Mouse (Mus musculus): ENCODE data around the gene Eif3k. TPM values are rescaled to one million over a fixed set of nuclear protein-coding genes. Genes with fewer than 3 reads are reported as not detected.

Gene Eif3k
- 379 and 426 TPM in 2 replicates for polyA plus RNA-seq (2012; rRNA removed)

- TF ChIP-seq POLR2A (IDR thresholded peaks at IDR 0.05; ENCODE audit: control insufficient read depth, low read depth, low read length) = peak; percentile 88; the same call in 1 of the 2 replicates
- TF ChIP-seq CTCF (IDR thresholded peaks at IDR 0.05; ENCODE audit: control insufficient read depth, insufficient read depth, insufficient replicate concordance, low read depth, low read length) = peak; percentile 15; the same call in 1 of the 2 replicates
- no peaks in the 10 kb centered on the region; the same call in none of the 2 replicates for H3K36me3 ChIP-seq (ENCODE audit: control insufficient read depth, insufficient read depth, low read length)
These were observed at the start of gene Eif3k, which contains the start of gene Map4k1 for GRCm38 (mm10) chr7:28981651-28982273. TSS of gene Eif3k (minus strand) at chr7:28981864. TSS of gene Map4k1 (plus strand) at chr7:28982050.

GRCm38 (mm10) chr7:29029690-29030656, 48.3 kb upstream of the Eif3k start:
- no peaks in the 10 kb centered on the region for H3K36me3 ChIP-seq (ENCODE audit: control insufficient read depth, insufficient read depth, low read length)
- TF ChIP-seq POLR2A (IDR thresholded peaks at IDR 0.05; ENCODE audit: control insufficient read depth, low read depth, low read length) (no peak), CTCF (IDR thresholded peaks at IDR 0.05; ENCODE audit: control insufficient read depth, insufficient read depth, insufficient replicate concordance, low read depth, low read length) (no peak)
- no peaks in the 10 kb centered on the region for H3K27me3 ChIP-seq (ENCODE audit: control insufficient read depth, insufficient read depth, low read length)
- no peaks in the 10 kb centered on the region for H3K4me1 ChIP-seq (ENCODE audit: control insufficient read depth, insufficient read depth, low read length)
- no peak overlapping the region for H3K27ac ChIP-seq (ENCODE audit: control insufficient read depth, insufficient read depth, low read depth, low read length)
- H3K4me3 ChIP-seq (ENCODE audit: control insufficient read depth, low read depth, low read length) = no peak overlapping the region

More at GRCm38 (mm10) chr7:28981651-28982273, at the start of gene Eif3k, which contains the start of gene Map4k1:
- Histone ChIP-seq H3K4me3 (ENCODE audit: control insufficient read depth, low read depth, low read length) (peak within 1 kb of the TSS; percentile 93), H3K4me1 (ENCODE audit: control insufficient read depth, insufficient read depth, low read length) (peaks cover 24% of the 10 kb centered on the region), H3K27me3 (ENCODE audit: control insufficient read depth, insufficient read depth, low read length) (no peaks in the 10 kb centered on the region), H3K27ac (ENCODE audit: control insufficient read depth, insufficient read depth, low read depth, low read length) (peak within 1 kb of the TSS; percentile 94)

GRCm38 (mm10) chr7:29028761-29029160, 47.1 kb upstream of the Eif3k start:
- Histone ChIP-seq H3K27ac (ENCODE audit: control insufficient read depth, insufficient read depth, low read depth, low read length) (no peak overlapping the region), H3K27me3 (ENCODE audit: control insufficient read depth, insufficient read depth, low read length) (no peaks in the 10 kb centered on the region), H3K4me3 (ENCODE audit: control insufficient read depth, low read depth, low read length) (no peak overlapping the region), H3K4me1 (ENCODE audit: control insufficient read depth, insufficient read depth, low read length) (peaks cover 4% of the 10 kb centered on the region), H3K36me3 (ENCODE audit: control insufficient read depth, insufficient read depth, low read length) (no peaks in the 10 kb centered on the region)
- TF ChIP-seq CTCF (IDR thresholded peaks at IDR 0.05; ENCODE audit: control insufficient read depth, insufficient read depth, insufficient replicate concordance, low read depth, low read length) (no peak), POLR2A (IDR thresholded peaks at IDR 0.05; ENCODE audit: control insufficient read depth, low read depth, low read length) (no peak)

- no peak overlapping the region for H3K27ac ChIP-seq (ENCODE audit: control insufficient read depth, insufficient read depth, low read depth, low read length)
- TF ChIP-seq POLR2A (IDR thresholded peaks at IDR 0.05; ENCODE audit: control insufficient read depth, low read depth, low read length) (no peak), CTCF (IDR thresholded peaks at IDR 0.05; ENCODE audit: control insufficient read depth, insufficient read depth, insufficient replicate concordance, low read depth, low read length) (no peak)
- no peak overlapping the region for H3K4me3 ChIP-seq (ENCODE audit: control insufficient read depth, low read depth, low read length)
- no peaks in the 10 kb centered on the region for H3K27me3 ChIP-seq (ENCODE audit: control insufficient read depth, insufficient read depth, low read length)
- peaks cover 8% of the 10 kb centered on the region for H3K4me1 ChIP-seq (ENCODE audit: control insufficient read depth, insufficient read depth, low read length)
- no peaks in the 10 kb centered on the region for H3K36me3 ChIP-seq (ENCODE audit: control insufficient read depth, insufficient read depth, low read length)
These were observed 45.1 kb upstream of the Eif3k start for GRCm38 (mm10) chr7:29026811-29027210.

GRCm38 (mm10) chr7:29026195-29026594, 44.5 kb upstream of the Eif3k start:
- no peak overlapping the region for H3K4me3 ChIP-seq (ENCODE audit: control insufficient read depth, low read depth, low read length)
- TF ChIP-seq POLR2A (IDR thresholded peaks at IDR 0.05; ENCODE audit: control insufficient read depth, low read depth, low read length) (no peak), CTCF (IDR thresholded peaks at IDR 0.05; ENCODE audit: control insufficient read depth, insufficient read depth, insufficient replicate concordance, low read depth, low read length) (no peak)
- peaks cover 8% of the 10 kb centered on the region for H3K4me1 ChIP-seq (ENCODE audit: control insufficient read depth, insufficient read depth, low read length)
- H3K36me3 ChIP-seq (ENCODE audit: control insufficient read depth, insufficient read depth, low read length) = no peaks in the 10 kb centered on the region
- no peak overlapping the region for H3K27ac ChIP-seq (ENCODE audit: control insufficient read depth, insufficient read depth, low read depth, low read length)
- no peaks in the 10 kb centered on the region for H3K27me3 ChIP-seq (ENCODE audit: control insufficient read depth, insufficient read depth, low read length)

- Histone ChIP-seq H3K4me3 (ENCODE audit: control insufficient read depth, low read depth, low read length) (no peak overlapping the region), H3K36me3 (ENCODE audit: control insufficient read depth, insufficient read depth, low read length) (no peaks in the 10 kb centered on the region), H3K27ac (ENCODE audit: control insufficient read depth, insufficient read depth, low read depth, low read length) (no peak overlapping the region), H3K4me1 (ENCODE audit: control insufficient read depth, insufficient read depth, low read length) (peaks cover 8% of the 10 kb centered on the region), H3K27me3 (ENCODE audit: control insufficient read depth, insufficient read depth, low read length) (no peaks in the 10 kb centered on the region)
- no peak for TF ChIP-seq CTCF (IDR thresholded peaks at IDR 0.05; ENCODE audit: control insufficient read depth, insufficient read depth, insufficient replicate concordance, low read depth, low read length)
- TF ChIP-seq POLR2A (IDR thresholded peaks at IDR 0.05; ENCODE audit: control insufficient read depth, low read depth, low read length) = no peak
These were observed 43.9 kb upstream of the Eif3k start for GRCm38 (mm10) chr7:29025566-29025965.

GRCm38 (mm10) chr7:29023514-29023913, 41.9 kb upstream of the Eif3k start:
- no peak overlapping the region for H3K4me3 ChIP-seq (ENCODE audit: control insufficient read depth, low read depth, low read length)
- H3K36me3 ChIP-seq (ENCODE audit: control insufficient read depth, insufficient read depth, low read length) = no peaks in the 10 kb centered on the region
- no peak overlapping the region for H3K27ac ChIP-seq (ENCODE audit: control insufficient read depth, insufficient read depth, low read depth, low read length)
- H3K27me3 ChIP-seq (ENCODE audit: control insufficient read depth, insufficient read depth, low read length) = no peaks in the 10 kb centered on the region
- TF ChIP-seq CTCF (IDR thresholded peaks at IDR 0.05; ENCODE audit: control insufficient read depth, insufficient read depth, insufficient replicate concordance, low read depth, low read length) (no peak), POLR2A (IDR thresholded peaks at IDR 0.05; ENCODE audit: control insufficient read depth, low read depth, low read length) (no peak)
- H3K4me1 ChIP-seq (ENCODE audit: control insufficient read depth, insufficient read depth, low read length) = peaks cover 13% of the 10 kb centered on the region

All from testis, adult 2 months (tissue).